Mouse (Mus musculus) small intestine, adult 2 months (tissue): Measurements from ENCODE around the gene Sema4b.

Experiments
- CTCF ChIP-seq: fragments of 200-500 bp; IDR thresholded peaks from 2 replicates; pipeline ENCODE4 v1.5.1; 2012; ENCODE audit warnings: low read depth, mild to moderate bottlenecking, control low read depth, inconsistent platforms, low read length, moderate library complexity, mixed read lengths; ENCODE audit not compliant: insufficient replicate concordance, insufficient read length; ENCODE audit errors: extremely low read depth
- POLR2A ChIP-seq: fragments of 200-500 bp; IDR thresholded peaks from 2 replicates; pipeline ENCODE4 v1.6.1; 2012; ENCODE audit warnings: low read depth, mild to moderate bottlenecking, control low read depth, inconsistent platforms, low read length, moderate library complexity

DNA sequence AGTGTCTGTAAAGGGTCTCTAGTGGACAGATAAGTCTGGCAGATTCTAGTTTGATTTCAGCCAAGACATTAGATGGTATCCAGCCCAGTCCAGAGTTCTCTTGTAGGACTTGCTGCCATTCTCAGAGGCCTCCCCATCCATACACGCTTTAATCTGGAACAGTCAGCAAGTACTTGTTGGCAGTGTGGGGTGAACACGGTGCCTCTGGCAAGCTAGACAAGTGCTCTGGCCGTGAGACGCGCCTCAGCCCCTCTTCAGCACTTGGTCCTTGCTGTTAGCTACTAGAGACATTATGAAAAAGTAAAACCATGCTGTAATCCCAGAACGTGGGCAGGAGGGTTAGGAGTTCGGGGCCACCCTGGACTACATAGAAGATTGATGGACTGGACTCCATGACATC is 27.0 kb downstream of the Sema4b start:
- TF ChIP-seq CTCF (no peak), POLR2A (no peak)
